Mouse (Mus musculus) neural tube, embryonic 15.5 days (tissue): ENCODE data around the gene Bves. TPM values are rescaled to one million over a fixed set of nuclear protein-coding genes. Genes with fewer than 3 reads are reported as not detected.
A peak's percentile ranks its signal among the peaks of the same experiment; 100 is the strongest.

Source experiments
- ATAC-seq: fragments of 200-750 bp; cut with Nextera tagmentation; 2 replicates; pipeline ENCODE4 v1.8.0; 2017; ENCODE audit warnings: mild to moderate bottlenecking, moderate TSS enrichment, moderate library complexity; ENCODE audit not compliant: low FRiP score
- H3K27ac ChIP-seq: fragments of 300-500 bp; sonication (generic); replicated peaks from 2 replicates; pipeline ENCODE4 v1.5.1; 2015; ENCODE audit warnings: mild to moderate bottlenecking, inconsistent platforms
- H3K27me3 ChIP-seq: fragments of 300-500 bp; sonication (generic); replicated peaks from 2 replicates; pipeline ENCODE4 v1.6.1; 2015; ENCODE audit warnings: inconsistent platforms
- H3K36me3 ChIP-seq: fragments of 300-500 bp; sonication (generic); 2 replicates; pipeline ENCODE4 v1.6.1; 2015; ENCODE audit warnings: inconsistent platforms
- H3K4me1 ChIP-seq: fragments of 300-500 bp; sonication (generic); 2 replicates; pipeline ENCODE4 v1.6.1; 2015; ENCODE audit warnings: inconsistent platforms
- H3K4me2 ChIP-seq: fragments of 300-500 bp; sonication (generic); 2 replicates; pipeline ENCODE4 v1.6.1; 2015; ENCODE audit warnings: inconsistent platforms, mild to moderate bottlenecking, moderate library complexity
- H3K4me3 ChIP-seq: fragments of 300-500 bp; sonication (generic); replicated peaks from 2 replicates; pipeline ENCODE4 v1.5.1; 2015; ENCODE audit warnings: mild to moderate bottlenecking, inconsistent platforms
- H3K9ac ChIP-seq: fragments of 300-500 bp; sonication (generic); replicated peaks from 2 replicates; pipeline ENCODE4 v1.6.1; 2015; ENCODE audit warnings: mild to moderate bottlenecking, inconsistent platforms
- H3K9me3 ChIP-seq: fragments of 300-500 bp; sonication (generic); replicated peaks from 2 replicates; pipeline ENCODE4 v1.6.1; 2016; ENCODE audit warnings: inconsistent platforms
- WGBS: fragments of 180-500 bp; shearing (Covaris S2); methylation state at CpG from one replicate; pipeline ENCODE4 v1.1.7; 2015; ENCODE audit warnings: mixed read lengths; 5-methylcytosine and 5-hydroxymethylcytosine counted together
- polyA plus RNA-seq: library from polyadenylated mRNA; unstranded; fragments of >200 nt; fragmentation: Nextera tagmentation; extraction: Ambion mirVana; gene quantifications from 2 replicates; pipeline ENCODE4 v1.2.1, GENCODE M21; 2015

Bves gene
- polyA plus RNA-seq, 1 experiment from 2014 or later, result 3.0 TPM

DNA sequence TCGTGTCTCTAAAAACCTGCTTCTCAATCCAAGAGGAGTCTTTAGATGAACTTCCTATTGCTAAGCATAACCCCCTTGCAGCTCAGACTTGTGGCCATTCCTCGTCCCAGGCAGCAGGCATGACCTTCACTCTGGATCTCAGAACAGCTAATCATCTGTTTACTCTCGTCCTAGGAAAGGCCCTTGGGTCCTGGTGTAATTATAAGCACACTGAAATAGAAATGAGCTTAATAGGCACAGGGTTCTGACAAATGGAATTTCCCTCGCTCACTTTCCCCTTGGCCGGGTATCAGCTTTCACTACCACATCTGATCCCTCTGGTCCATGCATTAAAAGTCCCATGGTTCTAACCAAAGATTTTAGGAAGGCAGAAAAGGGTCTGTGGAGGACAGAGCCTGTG lies 27.8 kb downstream of the Bves start:
- H3K4me2 ChIP-seq, result no peak overlapping the region
- 50% methylated on average over 5 of the region's 5 CpGs for WGBS
- no peak overlapping the region for H3K27ac ChIP-seq

GRCm38 (mm10) chr10:45366987-45367705 lies 31.6 kb downstream of the Bves start:
- Histone ChIP-seq H3K36me3 (no peaks in the 10 kb centered on the region), H3K4me3 (no peak overlapping the region), H3K9me3 (no peaks in the 10 kb centered on the region), H3K27me3 (no peaks in the 10 kb centered on the region), H3K4me2 (no peak overlapping the region), H3K27ac (no peak overlapping the region), H3K9ac (no peak overlapping the region), H3K4me1 (peaks cover 4% of the 10 kb centered on the region; the same call in 1 of the 2 replicates)
- 83% methylated on average over 17 of the region's 17 CpGs for WGBS
- no peak for ATAC-seq

More for the DNA sequence above, 27.8 kb downstream of the Bves start:
- Histone ChIP-seq H3K4me1 (peaks cover 4% of the 10 kb centered on the region; the same call in 1 of the 2 replicates), H3K9ac (no peak overlapping the region), H3K4me3 (no peak overlapping the region), H3K9me3 (no peaks in the 10 kb centered on the region), H3K27me3 (no peaks in the 10 kb centered on the region), H3K36me3 (no peaks in the 10 kb centered on the region)
- no peak for ATAC-seq

- 82% methylated on average over 3 of the region's 3 CpGs for WGBS
- Histone ChIP-seq H3K27ac (no peak overlapping the region), H3K9me3 (no peaks in the 10 kb centered on the region), H3K36me3 (no peaks in the 10 kb centered on the region), H3K4me3 (no peak overlapping the region), H3K9ac (no peak overlapping the region), H3K4me2 (no peak overlapping the region), H3K4me1 (0 out of 2 replicates have a peak, but pooled peaks cover 3% of the 10 kb centered on the region), H3K27me3 (no peaks in the 10 kb centered on the region)
- no peak for ATAC-seq
Measured at GRCm38 (mm10) chr10:45369639-45370038, 34.1 kb downstream of the Bves start.

DNA sequence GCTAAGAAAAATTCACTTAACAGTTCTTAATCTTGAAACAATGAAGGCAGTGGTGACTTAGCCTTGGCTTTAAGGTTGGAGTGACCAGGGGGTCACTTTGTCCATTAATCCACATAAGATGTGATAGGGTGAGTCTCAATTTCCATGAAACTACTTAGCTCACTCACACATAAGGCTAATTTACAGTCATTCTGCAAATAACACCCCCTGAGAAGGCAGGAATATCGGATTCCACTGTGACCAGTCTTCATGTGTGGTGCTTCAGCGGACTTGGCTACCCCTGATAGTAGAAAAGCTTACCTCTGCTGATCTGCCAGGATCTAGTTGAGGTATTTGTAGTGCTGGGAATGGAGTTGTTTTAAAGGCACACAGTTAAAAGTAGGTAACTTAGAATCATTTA lies 35.0 kb downstream of the Bves start:
- H3K9ac ChIP-seq, result no peak overlapping the region
- H3K27me3 ChIP-seq, result no peaks in the 10 kb centered on the region
- no peaks in the 10 kb centered on the region for H3K9me3 ChIP-seq
- no peak overlapping the region for H3K27ac ChIP-seq
- H3K4me1 ChIP-seq, result 0 out of 2 replicates have a peak, but pooled peaks cover 3% of the 10 kb centered on the region
- no peak overlapping the region for H3K4me2 ChIP-seq
- no peaks in the 10 kb centered on the region for H3K36me3 ChIP-seq
- no peak overlapping the region for H3K4me3 ChIP-seq
- WGBS, result 89% methylated on average over 2 of the region's 2 CpGs
- no peak for ATAC-seq

DNA sequence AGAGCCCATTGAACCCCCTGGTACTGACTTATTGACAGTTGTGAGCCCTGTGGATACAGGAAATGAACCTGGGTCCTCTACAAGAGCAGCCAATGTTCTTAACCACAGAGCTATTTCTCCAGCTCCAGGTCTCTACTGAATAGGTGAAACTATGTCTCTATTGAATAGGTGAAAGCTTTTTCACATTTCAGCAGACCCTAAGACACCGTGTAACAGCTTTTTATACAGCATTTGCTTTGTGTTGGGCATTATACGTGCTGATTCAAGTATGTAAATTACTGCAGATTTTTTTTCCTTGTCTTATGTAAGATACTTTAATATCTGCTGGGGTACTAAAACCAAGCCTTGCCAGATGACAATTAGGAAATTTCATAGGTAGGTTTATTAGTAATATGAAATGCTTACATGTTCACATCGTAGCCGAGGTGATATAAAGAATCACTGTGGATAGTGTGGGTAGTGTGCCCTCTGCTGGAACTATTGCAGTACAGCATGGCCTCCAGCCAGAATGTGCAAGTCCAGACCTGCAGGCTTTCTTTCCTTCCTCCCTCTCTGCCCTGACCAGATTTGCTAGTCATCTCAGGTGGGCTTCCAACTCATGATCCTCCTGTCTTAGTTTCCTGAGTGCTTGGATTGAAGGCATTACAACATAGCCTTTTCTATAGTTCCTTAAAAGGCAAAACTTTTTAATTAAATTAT lies 37.6 kb downstream of the Bves start:
- Histone ChIP-seq H3K27me3 (no peaks in the 10 kb centered on the region), H3K4me1 (0 out of 2 replicates have a peak, but pooled peaks cover 3% of the 10 kb centered on the region), H3K9ac (no peak overlapping the region), H3K27ac (no peak overlapping the region), H3K4me2 (no peak overlapping the region), H3K36me3 (no peaks in the 10 kb centered on the region), H3K4me3 (no peak overlapping the region), H3K9me3 (no peaks in the 10 kb centered on the region)
- 35% methylated on average over 4 of the region's 4 CpGs for WGBS
- peak; percentile 87 for ATAC-seq

GRCm38 (mm10) chr10:45378269-45378668 lies 42.7 kb downstream of the Bves start:
- ATAC-seq, result no peak
- WGBS, result 90% methylated on average over 3 of the region's 3 CpGs
- Histone ChIP-seq H3K4me3 (no peak overlapping the region), H3K9ac (no peak overlapping the region), H3K4me1 (no peaks in the 10 kb centered on the region), H3K27me3 (no peaks in the 10 kb centered on the region), H3K36me3 (peaks cover 2% of the 10 kb centered on the region; the same call in 1 of the 2 replicates), H3K4me2 (no peak overlapping the region), H3K9me3 (no peaks in the 10 kb centered on the region), H3K27ac (no peak overlapping the region)

DNA sequence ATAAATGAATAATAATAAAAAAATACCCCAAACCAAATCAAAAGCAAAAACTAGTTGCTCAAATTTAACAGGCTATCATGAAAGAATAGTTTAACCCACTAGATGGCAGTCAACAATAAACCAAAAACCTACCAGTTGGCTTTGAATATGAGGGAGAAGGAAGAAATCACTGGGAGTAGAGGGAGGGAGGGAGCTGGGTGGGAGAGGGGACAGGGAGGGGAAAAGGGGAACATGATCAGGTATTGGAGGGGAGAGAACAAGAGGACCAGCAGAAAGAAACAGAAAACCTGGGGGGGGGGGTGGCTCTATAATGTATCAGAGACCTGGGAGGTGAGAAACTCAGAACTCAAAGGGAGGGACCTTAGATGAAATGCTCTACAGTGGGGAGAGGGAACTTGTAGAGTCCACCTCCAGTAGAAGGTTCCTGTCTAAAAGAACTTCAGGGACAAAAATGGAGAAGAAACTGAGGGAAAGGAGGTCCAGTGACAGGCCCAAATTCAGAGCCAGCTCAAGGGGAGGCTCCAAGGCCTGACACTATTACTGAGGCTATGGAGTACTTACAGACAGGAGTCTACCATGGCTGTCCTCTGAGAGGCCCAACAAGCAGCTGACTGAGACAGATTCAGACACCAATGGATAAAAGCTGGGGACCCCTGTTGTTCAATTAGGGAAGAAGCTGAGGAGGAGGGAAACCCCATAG lies 46.5 kb downstream of the Bves start:
- no peaks in the 10 kb centered on the region for H3K4me1 ChIP-seq
- peaks cover 2% of the 10 kb centered on the region; the same call in 1 of the 2 replicates for H3K36me3 ChIP-seq
- H3K9ac ChIP-seq, result no peak overlapping the region
- ATAC-seq, result no peak
- H3K9me3 ChIP-seq, result no peaks in the 10 kb centered on the region
- H3K4me2 ChIP-seq, result no peak overlapping the region
- H3K27me3 ChIP-seq, result no peaks in the 10 kb centered on the region
- no peak overlapping the region for H3K4me3 ChIP-seq
- no peak overlapping the region for H3K27ac ChIP-seq

GRCm38 (mm10) chr10:45382637-45382958 lies 47.0 kb downstream of the Bves start:
- Histone ChIP-seq H3K4me3 (no peak overlapping the region), H3K4me1 (no peaks in the 10 kb centered on the region), H3K4me2 (no peak overlapping the region), H3K27ac (no peak overlapping the region), H3K9me3 (no peaks in the 10 kb centered on the region), H3K9ac (no peak overlapping the region), H3K27me3 (no peaks in the 10 kb centered on the region), H3K36me3 (peaks cover 2% of the 10 kb centered on the region; the same call in 1 of the 2 replicates)
- 59% methylated on average over 3 of the region's 3 CpGs for WGBS
- no peak for ATAC-seq

DNA sequence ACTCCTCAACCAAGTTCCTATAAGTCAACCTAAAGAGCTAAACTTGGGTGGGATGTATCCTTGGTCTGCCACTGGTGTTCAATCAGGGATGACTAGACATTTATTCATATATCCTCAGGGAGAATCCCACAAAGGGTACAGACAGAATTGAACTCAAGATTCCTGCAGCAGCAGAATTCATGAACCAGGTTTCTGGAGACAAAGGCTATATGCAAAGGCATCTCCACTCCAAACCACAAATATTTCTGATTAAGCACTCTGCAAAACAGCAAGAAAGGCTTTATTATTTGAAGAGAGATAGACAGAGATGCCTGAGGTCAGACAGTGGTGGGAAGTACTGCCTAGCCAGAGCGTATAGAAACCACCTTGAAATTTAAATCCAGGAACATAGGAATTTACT lies 62.6 kb downstream of the Bves start:
- Histone ChIP-seq H3K9me3 (no peaks in the 10 kb centered on the region), H3K27ac (no peak overlapping the region), H3K27me3 (no peaks in the 10 kb centered on the region), H3K4me1 (no peaks in the 10 kb centered on the region), H3K9ac (no peak overlapping the region), H3K4me3 (no peak overlapping the region), H3K36me3 (no peaks in the 10 kb centered on the region), H3K4me2 (no peak overlapping the region)
- 93% methylated on average over 1 of the region's 1 CpGs for WGBS
- ATAC-seq, result no peak

GRCm38 (mm10) chr10:45399702-45400243 lies 64.2 kb downstream of the Bves start:
- 83% methylated on average over 7 of the region's 7 CpGs for WGBS
- Histone ChIP-seq H3K9me3 (no peaks in the 10 kb centered on the region), H3K36me3 (no peaks in the 10 kb centered on the region), H3K4me3 (no peak overlapping the region), H3K27ac (no peak overlapping the region), H3K27me3 (no peaks in the 10 kb centered on the region), H3K4me2 (no peak overlapping the region), H3K4me1 (no peaks in the 10 kb centered on the region), H3K9ac (no peak overlapping the region)
- ATAC-seq, result no peak

- no peaks in the 10 kb centered on the region for H3K36me3 ChIP-seq
- no peak for ATAC-seq
- no peak overlapping the region for H3K27ac ChIP-seq
- H3K9me3 ChIP-seq, result no peaks in the 10 kb centered on the region
- H3K4me2 ChIP-seq, result peak overlapping the region; percentile 25; the same call in 1 of the 2 replicates
- no peak overlapping the region for H3K9ac ChIP-seq
- H3K4me3 ChIP-seq, result no peak overlapping the region
- no peaks in the 10 kb centered on the region for H3K27me3 ChIP-seq
- H3K4me1 ChIP-seq, result no peaks in the 10 kb centered on the region
- WGBS, result 6% methylated on average over 10 of the region's 10 CpGs
Measured at GRCm38 (mm10) chr10:45410624-45411341, 75.2 kb downstream of the Bves start.
